ENCODE assay signal across 8 mouse cellular contexts in genomic region chr5:140705501-140706171, GRCm38 (mm10). TPM values are rescaled to one million over a fixed set of nuclear protein-coding genes. Genes with fewer than 3 reads are reported as not detected.
DNase-seq lines count a peak whose midpoint lies in the region; TF ChIP-seq lines count a peak whose summit lies in the region.

No protein-coding gene starts in this region.

- H3K27ac ChIP-seq in bone marrow macrophage, adult 2 months (ENCODE audit: insufficient read depth, low read depth, low read length): peak overlapping the region; percentile 70
- peak overlapping the region; percentile 64 for H3K27ac ChIP-seq in liver, adult 2 months (replicated peaks; ENCODE audit: insufficient read depth, low read depth, low read length)
- H3K27ac ChIP-seq in olfactory bulb, adult 2 months (ENCODE audit: insufficient read depth, low read depth, low read length): peak overlapping the region; percentile 7

- no peaks in the 10 kb centered on the region for H3K27me3 ChIP-seq in liver, adult 2 months (ENCODE audit: control insufficient read depth, insufficient read depth, low read length)

- H3K4me3 ChIP-seq in bone marrow macrophage, adult 2 months (ENCODE audit: insufficient read depth, low read length): peak overlapping the region; percentile 71
- H3K4me3 ChIP-seq in liver, adult 2 months (ENCODE audit: insufficient read depth, low read depth, low read length): peak overlapping the region; percentile 74
- peak overlapping the region; percentile 56 for H3K4me3 ChIP-seq in olfactory bulb, adult 2 months (ENCODE audit: insufficient read depth, low read depth, low read length)

- TF ChIP-seq CTCF in bone marrow macrophage, adult 2 months (IDR thresholded peaks at IDR 0.05; ENCODE audit: low read depth, low read length): no peak
- no peak for TF ChIP-seq CTCF in liver, adult 2 months (IDR thresholded peaks at IDR 0.05; ENCODE audit: low read depth, low read length)
- TF ChIP-seq CTCF in olfactory bulb, adult 2 months (IDR thresholded peaks at IDR 0.05; ENCODE audit: insufficient read depth, low read depth, low read length): no peak

- intact Hi-C loops in heart, postnatal 10 days (cut with DNase I): loop anchor here (5.0 kb wide), 1 partner anchor 122 kb away; no protein-coding TSS in a partner anchor

- DNase-seq in heart, adult 18-20 months: peak; percentile 10 to 27
- DNase-seq in heart, adult 8-10 months (ENCODE audit: low spot score): no peak
- DNase-seq in heart, postnatal 10 days: peak; percentile 17 to 26
- no peak for DNase-seq in liver, adult 2 months (ENCODE audit: extremely low read depth, low read depth, low spot score)
- DNase-seq in ovary, postnatal 36 days (ENCODE audit: low spot score): no peak
- no peak for DNase-seq in testis, postnatal 14 days (ENCODE audit: low spot score)

- TF ChIP-seq POLR2A in bone marrow macrophage, adult 2 months (IDR thresholded peaks at IDR 0.05; ENCODE audit: borderline replicate concordance, low read depth, low read length): no peak
- TF ChIP-seq POLR2A in liver, adult 2 months (IDR thresholded peaks at IDR 0.05; ENCODE audit: extremely low read depth, insufficient read depth, low read length): no peak
- no peak for TF ChIP-seq POLR2A in olfactory bulb, adult 2 months (IDR thresholded peaks at IDR 0.05; ENCODE audit: insufficient read depth, low read depth, low read length)

- 47% methylated on average over 7 of the region's 7 CpGs for WGBS in liver, adult 2 months
- WGBS in olfactory bulb, adult 2 months: 53% methylated on average over 7 of the region's 7 CpGs

- peaks cover 4% of the 10 kb centered on the region; the same call in 1 of the 2 replicates for H3K36me3 ChIP-seq in liver, adult 2 months (ENCODE audit: control insufficient read depth, insufficient read depth, low read length)

- H3K9ac ChIP-seq in liver, adult 2 months (ENCODE audit: low read depth, low read length): peak overlapping the region; percentile 77

- no peaks in the 10 kb centered on the region; the same call in 1 of the 2 replicates for H3K79me2 ChIP-seq in liver, adult 2 months (ENCODE audit: control insufficient read depth, insufficient read depth, low read length)

- H3K4me1 ChIP-seq in bone marrow macrophage, adult 2 months (ENCODE audit: control insufficient read depth, insufficient read depth, low read length): peaks cover 16% of the 10 kb centered on the region
- H3K4me1 ChIP-seq in liver, adult 2 months (ENCODE audit: control insufficient read depth, insufficient read depth, low read length): peaks cover 12% of the 10 kb centered on the region
- peaks cover 21% of the 10 kb centered on the region for H3K4me1 ChIP-seq in olfactory bulb, adult 2 months (ENCODE audit: control insufficient read depth, insufficient read depth, low read length)

RNA-seq across cellular contexts. Expression of gene Brat1, which starts 0.8 kb away (rescaled TPM):
- total RNA-seq in heart, adult 18-20 months (2021): 1 to 10 TPM; 6.4 to 7.8 TPM
- total RNA-seq in heart, adult 8-10 months (2022): 1 to 10 TPM; 6.7 to 8.2 (median 7.8) TPM
- polyA plus RNA-seq in bone marrow macrophage, adult 2 months (2012; ENCODE audit: insufficient read depth, insufficient read length, missing spikeins): 13.5 and 14.5 TPM in 2 replicates
- total RNA-seq in heart, postnatal 10 days (2021): 10 to 100 TPM in 1 of 2 experiments, 1 to 10 TPM in 1; 9.6 to 10.8 TPM
- total RNA-seq in liver, adult 2 months (2014; rRNA removed): 5.5 and 6.1 TPM in 2 replicates
- polyA plus RNA-seq in liver, adult 2 months (2012; rRNA removed): 13.3 and 14.4 TPM in 2 replicates
- not detected in 2 replicates for polyA plus RNA-seq in olfactory bulb, adult 2 months (2012; ENCODE audit: insufficient read depth, insufficient read length, low replicate concordance, missing spikeins)

RNA-seq across cellular contexts. Expression of gene Iqce, which starts 3.5 kb away (rescaled TPM):
- 1 to 10 TPM; 4.0 to 5.3 TPM for total RNA-seq in heart, adult 18-20 months (2021)
- total RNA-seq in heart, adult 8-10 months (2022): 1 to 10 TPM; 4.5 to 7.8 (median 5.6) TPM
- polyA plus RNA-seq in bone marrow macrophage, adult 2 months (2012; ENCODE audit: insufficient read depth, insufficient read length, missing spikeins): 28.7 and 38.3 TPM in 2 replicates
- total RNA-seq in heart, postnatal 10 days (2021): 10 to 100 TPM; 10.5 to 10.9 TPM
- total RNA-seq in liver, adult 2 months (2014; rRNA removed): 2.3 and 2.4 TPM in 2 replicates
- 3.8 and 5.5 TPM in 2 replicates for polyA plus RNA-seq in liver, adult 2 months (2012; rRNA removed)
- polyA plus RNA-seq in olfactory bulb, adult 2 months (2012; ENCODE audit: insufficient read depth, insufficient read length, low replicate concordance, missing spikeins): not detected in 2 replicates

RNA-seq across cellular contexts. Expression of gene Amz1, which starts 18.3 kb away (rescaled TPM):
- total RNA-seq in heart, adult 18-20 months (2021): under 1 TPM; 0.47 to 0.75 TPM
- under 1 TPM; 0.31 to 0.35 (median 0.34) TPM for total RNA-seq in heart, adult 8-10 months (2022)
- polyA plus RNA-seq in bone marrow macrophage, adult 2 months (2012; ENCODE audit: insufficient read depth, insufficient read length, missing spikeins): 23.4 and 27.0 TPM in 2 replicates
- total RNA-seq in heart, postnatal 10 days (2021): under 1 TPM; 0.74 to 0.84 TPM
- 0.46 and 0.54 TPM in 2 replicates for total RNA-seq in liver, adult 2 months (2014; rRNA removed)
- polyA plus RNA-seq in liver, adult 2 months (2012; rRNA removed): 0.15 and 0.93 TPM in 2 replicates
- not detected in 2 replicates for polyA plus RNA-seq in olfactory bulb, adult 2 months (2012; ENCODE audit: insufficient read depth, insufficient read length, low replicate concordance, missing spikeins)

RNA-seq across cellular contexts. Expression of gene Ttyh3, which starts 56.8 kb away (rescaled TPM):
- 1 to 10 TPM; 7.6 to 7.7 TPM for total RNA-seq in heart, adult 18-20 months (2021)
- total RNA-seq in heart, adult 8-10 months (2022): 10 to 100 TPM in 2 of 4 experiments, 1 to 10 TPM in 2; 8.8 to 11.5 (median 9.9) TPM
- 73.6 and 91.5 TPM in 2 replicates for polyA plus RNA-seq in bone marrow macrophage, adult 2 months (2012; ENCODE audit: insufficient read depth, insufficient read length, missing spikeins)
- total RNA-seq in heart, postnatal 10 days (2021): 10 to 100 TPM; 58.4 to 61.4 TPM
- total RNA-seq in liver, adult 2 months (2014; rRNA removed): 1.9 and 2.7 TPM in 2 replicates
- polyA plus RNA-seq in liver, adult 2 months (2012; rRNA removed): 7.1 and 8.6 TPM in 2 replicates
- polyA plus RNA-seq in olfactory bulb, adult 2 months (2012; ENCODE audit: insufficient read depth, insufficient read length, low replicate concordance, missing spikeins): not detected in 2 replicates

Comparison
In these comparisons a context has a peak if more than half of its experiments do, and no peak if none do; other contexts are left out.
1. DNase-seq: peak in heart, adult 18-20 months (2 of 2) and heart, postnatal 10 days (2 of 2); none in heart, adult 8-10 months (single experiment), liver, adult 2 months (single experiment), ovary, postnatal 36 days (single experiment) and testis, postnatal 14 days (single experiment).
2. H3K27ac ChIP-seq: peak in every context shown above with its lines; median percentile 70 in bone marrow macrophage, adult 2 months; 64 in liver, adult 2 months; 7 in olfactory bulb, adult 2 months.
3. Peak in every context shown above with its lines, with median percentiles within 50 percentile points of each other: H3K4me3 ChIP-seq.